Mouse (Mus musculus): Measurements from ENCODE around the gene Srek1.

DNA sequence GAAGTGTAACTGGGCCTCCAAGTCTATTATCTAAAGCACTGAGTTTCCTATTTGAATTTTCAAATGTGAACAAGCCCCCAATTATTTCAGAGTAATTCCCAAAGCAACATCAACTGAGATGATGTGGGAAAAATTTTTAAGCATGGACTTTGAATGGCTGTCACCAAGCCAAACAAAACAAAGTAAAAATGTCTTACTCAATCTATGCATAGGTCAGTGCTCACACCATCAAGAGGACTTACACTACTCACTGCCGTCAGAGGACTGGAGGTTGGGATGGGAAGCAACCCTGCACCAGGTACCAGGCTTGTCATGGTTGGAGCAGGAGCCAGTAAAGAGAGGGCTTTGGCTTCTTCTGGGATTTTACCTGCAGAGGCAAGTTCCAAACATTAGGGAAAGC, 10.8 kb downstream of the Srek1 start:
- TF ChIP-seq POLR2A (IDR thresholded peaks at IDR 0.05; ENCODE audit: control insufficient read depth, extremely low read depth, insufficient read depth, low read length, poor library complexity) (no peak), CTCF (IDR thresholded peaks at IDR 0.05; ENCODE audit: borderline replicate concordance, control insufficient read depth, extremely low read depth, insufficient read depth, low read length, poor library complexity) (no peak)

Measured in thymus, adult 2 months (tissue).